Mouse (Mus musculus) left cerebral cortex, adult 8-10 months (tissue): ENCODE data around the gene Dupd1. TPM values are rescaled to one million over a fixed set of nuclear protein-coding genes. Genes with fewer than 3 reads are reported as not detected.
"Not testable (repeated sequence)": the region's sequence is repeated elsewhere in the genome, so short reads cannot be mapped to it uniquely, and the experiment has no call there.

Source experiments
- DNase-seq, 2 experiments: peaks; one replicate each; pipeline ENCODE4 v3.0.0; 2022; ENCODE audit warnings: low spot score in 2 of 2
- total RNA-seq, 4 experiments: library from RNA; stranded (reverse); gene quantifications; 2 replicates each; pipeline ENCODE4 v1.2.4; 2022

Dupd1 gene
- total RNA-seq, 4 experiments from 2014 or later: not detected

DNA sequence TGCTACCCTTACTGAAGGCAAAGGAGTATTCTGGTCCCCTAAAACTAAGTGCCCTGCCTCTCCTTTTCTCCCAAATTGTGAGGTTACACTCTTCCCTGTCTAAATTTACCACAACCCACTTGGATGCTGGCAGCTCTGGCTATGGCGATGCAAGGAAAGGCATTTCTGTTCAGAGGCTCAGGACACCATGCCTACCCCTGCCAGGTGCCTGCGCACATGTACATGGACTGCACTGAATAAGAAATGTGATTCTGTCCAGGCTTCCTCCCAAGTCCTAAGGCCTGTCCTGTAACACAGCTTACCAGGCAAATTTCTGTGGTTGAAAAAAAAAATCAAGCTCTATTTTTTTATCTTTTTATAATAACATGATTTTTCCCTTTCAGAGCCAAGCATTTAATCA, 38.2 kb downstream of the Dupd1 start:
- no peak for DNase-seq

GRCm38 (mm10) chr14:21674471-21674870, 39.9 kb downstream of the Dupd1 start:
- DNase-seq: no peak

- no peak for DNase-seq
Observed at GRCm38 (mm10) chr14:21673100-21673499, 41.3 kb downstream of the Dupd1 start.

- DNase-seq: not testable (repeated sequence)
Observed at GRCm38 (mm10) chr14:21670422-21671006, 43.9 kb downstream of the Dupd1 start.

- no peak for DNase-seq
Observed at GRCm38 (mm10) chr14:21669633-21670421, 44.5 kb downstream of the Dupd1 start.

DNA sequence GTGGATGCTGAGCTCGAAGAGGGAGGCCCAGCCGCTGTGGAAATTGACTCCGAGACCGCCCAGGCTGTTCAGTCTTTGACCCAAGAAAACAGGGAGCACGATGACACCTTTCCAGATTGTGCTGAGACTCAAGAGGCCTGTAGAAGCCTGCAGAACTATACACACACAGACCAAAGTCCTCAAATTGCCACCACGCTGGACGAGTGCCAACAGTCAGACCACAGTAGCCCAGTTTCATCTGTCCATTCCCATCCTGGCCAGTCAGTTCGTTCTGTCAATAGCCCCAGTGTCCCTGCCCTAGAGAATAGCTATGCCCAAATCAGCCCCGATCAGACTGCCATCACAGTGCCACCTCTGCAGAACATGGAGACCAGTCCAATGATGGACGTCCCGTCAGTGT, 45.2 kb downstream of the Dupd1 start:
- no peak for DNase-seq

- DNase-seq: no peak
Observed at GRCm38 (mm10) chr14:21662465-21663142, 51.8 kb downstream of the Dupd1 start.

GRCm38 (mm10) chr14:21659652-21660051, 54.7 kb downstream of the Dupd1 start:
- DNase-seq: no peak

- DNase-seq: no peak
Observed at GRCm38 (mm10) chr14:21659155-21659554, 55.2 kb downstream of the Dupd1 start.

DNA sequence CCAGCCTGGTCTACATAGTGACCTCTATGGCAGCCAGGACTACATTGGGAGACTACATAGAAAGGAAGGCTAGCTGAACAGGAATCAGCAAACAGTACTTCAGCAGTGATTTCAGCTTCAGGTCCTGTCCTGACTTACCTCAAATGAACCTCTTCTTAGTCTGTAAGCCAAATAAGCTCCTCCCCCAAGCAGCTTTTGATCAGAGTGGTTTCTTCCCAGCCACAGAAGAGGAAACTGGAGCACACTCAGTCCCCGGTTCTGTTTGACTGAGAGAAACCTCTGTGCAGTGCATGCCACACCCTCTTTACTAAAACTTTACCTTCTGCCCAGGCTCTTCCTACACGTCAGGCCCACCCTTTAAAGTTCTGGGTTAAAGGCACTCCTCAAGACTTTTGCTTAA, 60.6 kb downstream of the Dupd1 start:
- DNase-seq: no peak

GRCm38 (mm10) chr14:21640806-21641435, 73.5 kb downstream of the Dupd1 start:
- peak in 1 of 2 experiments; percentile 60 for DNase-seq

GRCm38 (mm10) chr14:21636548-21636947, 77.8 kb downstream of the Dupd1 start:
- DNase-seq: no peak

DNA sequence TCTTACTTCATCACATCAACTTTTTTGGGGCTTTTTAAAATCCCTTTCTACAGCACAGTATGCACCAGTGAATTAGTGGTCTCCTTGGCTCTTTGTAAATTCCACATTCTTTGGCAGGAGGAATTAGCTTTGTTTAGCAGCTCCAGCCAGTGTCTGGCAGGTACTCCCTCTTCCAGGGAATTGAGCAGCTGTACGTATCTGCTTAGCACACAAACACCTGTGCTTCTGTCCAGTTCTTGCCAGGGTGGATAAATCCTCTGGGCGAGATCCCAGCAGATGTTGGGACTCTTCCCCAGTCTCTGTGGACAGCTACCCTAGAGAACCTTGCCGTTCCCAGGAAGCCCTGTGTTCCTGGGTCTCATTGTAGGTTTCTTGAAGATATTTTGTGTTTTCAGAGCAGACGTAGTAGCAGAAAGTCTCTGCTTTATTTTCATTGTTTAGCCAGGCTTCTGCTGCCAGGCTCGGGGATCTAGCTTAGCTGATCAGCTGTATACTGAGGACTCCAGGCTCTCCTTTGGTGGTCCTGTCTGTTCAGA, 82.6 kb downstream of the Dupd1 start:
- DNase-seq: no peak

Other genes with a start within 250 kb of the Dupd1 start
- gene Kat6b, start 233.1 kb downstream of the Dupd1 start, total RNA-seq: 100 to 1,000 TPM; 118 to 155 (median 127) TPM
- 10 to 100 TPM; 73.0 to 85.3 (median 75.7) TPM for gene Samd8, start 36.0 kb upstream of the Dupd1 start, total RNA-seq
- under 1 TPM in 1 of 4 experiments, not detected in 3; 0.46 TPM for gene Dusp13, start 36.6 kb upstream of the Dupd1 start, total RNA-seq
- 100 to 1,000 TPM; 242 to 257 (median 249) TPM for gene Vdac2, start 110.7 kb upstream of the Dupd1 start, total RNA-seq
- gene Comtd1, start 134.4 kb upstream of the Dupd1 start, total RNA-seq: 10 to 100 TPM; 23.8 to 32.8 (median 30.7) TPM